Mouse (Mus musculus) liver, embryonic 11.5 days (tissue): ENCODE data around the gene Camsap1. TPM values are rescaled to one million over a fixed set of nuclear protein-coding genes. Genes with fewer than 3 reads are reported as not detected.

Experiments
- ATAC-seq: fragments of 200-750 bp; cut with Nextera tagmentation; replicated peaks from 2 replicates; pipeline ENCODE4 v1.8.0; 2017; ENCODE audit warnings: moderate number of reproducible peaks, mild to moderate bottlenecking, moderate TSS enrichment, moderate library complexity; ENCODE audit not compliant: low FRiP score
- DNase-seq: peaks from one replicate; pipeline ENCODE4 v3.0.0-alpha.2; 2017; ENCODE audit warnings: low spot score
- H3K27ac ChIP-seq: fragments of 300-500 bp; sonication (generic); 2 replicates; pipeline ENCODE4 v1.5.1; 2014; ENCODE audit warnings: mild to moderate bottlenecking, low read depth, low read length, control low read depth
- H3K27me3 ChIP-seq: fragments of 300-500 bp; sonication (generic); replicated peaks from 2 replicates; pipeline ENCODE4 v1.6.1; 2014; ENCODE audit warnings: low read length, mixed read lengths; ENCODE audit not compliant: control insufficient read depth, insufficient read depth
- H3K36me3 ChIP-seq: fragments of 300-500 bp; sonication (generic); 2 replicates; pipeline ENCODE4 v1.6.1; 2014; ENCODE audit warnings: mild to moderate bottlenecking, low read length, moderate library complexity, mixed read lengths; ENCODE audit not compliant: control insufficient read depth, insufficient read depth
- H3K4me1 ChIP-seq: fragments of 300-500 bp; sonication (generic); replicated peaks from 2 replicates; pipeline ENCODE4 v1.6.1; 2014; ENCODE audit warnings: low read length, mixed read lengths; ENCODE audit not compliant: control insufficient read depth, insufficient read depth
- H3K4me2 ChIP-seq: fragments of 300-500 bp; sonication (generic); 2 replicates; pipeline ENCODE4 v1.6.1; 2014; ENCODE audit warnings: mild to moderate bottlenecking, control low read depth, moderate library complexity
- H3K4me3 ChIP-seq: fragments of 300-500 bp; sonication (generic); 2 replicates; pipeline ENCODE4 v1.5.1; 2014; ENCODE audit warnings: low read depth, low read length, control low read depth
- H3K9ac ChIP-seq: fragments of 300-500 bp; sonication (generic); 2 replicates; pipeline ENCODE4 v1.6.1; 2014; ENCODE audit warnings: low read depth, low read length, control low read depth
- H3K9me3 ChIP-seq: fragments of 300-500 bp; sonication (generic); 2 replicates; pipeline ENCODE4 v1.6.1; 2016; ENCODE audit warnings: low read length, inconsistent platforms, mixed read lengths; ENCODE audit not compliant: control insufficient read depth
- WGBS: fragments of 180-500 bp; shearing (Covaris S2); extraction: QIAGEN DNeasy Blood & Tissue Kit; methylation state at CpG from one replicate; pipeline ENCODE4 v1.1.7; 2014; 5-methylcytosine and 5-hydroxymethylcytosine counted together
- polyA plus RNA-seq: library from polyadenylated mRNA; unstranded; fragments of >200 nt; fragmentation: Nextera tagmentation; extraction: Ambion mirVana; gene quantifications from 2 replicates; pipeline ENCODE4 v1.2.1, GENCODE M21; 2014

Gene Camsap1
- 14.2 and 14.5 TPM in 2 replicates for polyA plus RNA-seq

DNA sequence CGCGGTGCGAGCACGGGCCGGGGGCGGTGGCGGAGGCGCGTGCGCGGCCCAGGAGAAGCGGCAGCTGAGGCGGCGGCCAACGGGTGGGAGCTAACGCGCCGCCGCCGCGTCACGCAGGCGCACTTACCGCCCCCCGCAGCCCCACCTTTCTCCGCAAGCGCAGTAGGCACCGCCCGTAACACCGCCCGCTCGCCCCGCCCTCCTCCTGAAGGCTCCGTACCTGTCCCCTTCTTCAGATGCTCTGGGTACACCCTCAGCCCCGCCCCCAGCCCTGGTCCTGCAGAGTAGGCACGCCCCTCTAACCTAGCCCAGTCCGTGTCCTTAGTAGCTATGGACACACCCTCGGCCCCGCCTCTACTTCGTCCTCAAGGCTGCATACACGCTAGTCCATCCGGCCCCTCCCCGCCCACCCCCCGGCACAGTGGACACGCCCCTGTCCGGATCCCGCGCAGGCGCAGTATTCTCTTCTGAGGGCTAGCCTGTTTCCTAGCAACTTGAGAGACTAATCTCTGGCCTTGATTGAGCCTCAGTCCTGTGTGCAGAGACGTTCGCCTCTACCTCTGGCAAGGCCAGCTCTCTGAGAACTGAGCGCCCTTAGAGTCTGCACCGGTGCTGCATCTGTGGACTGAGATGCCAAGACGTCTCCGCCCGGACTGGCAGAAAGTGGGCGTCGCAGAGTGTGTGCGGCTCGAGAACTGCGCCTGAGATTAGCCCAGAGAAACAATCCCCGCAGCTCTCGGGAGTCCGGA lies at the start of gene Camsap1:
Camsap1 (minus strand) TSS at position 124 of the 749 bp plus-strand sequence.
- H3K4me1 ChIP-seq = peaks cover 39% of the 10 kb centered on the region
- WGBS = under 1% methylated on average over 61 of the region's 64 CpGs
- H3K9ac ChIP-seq = peak within 1 kb of the TSS; percentile 92
- no peaks in the 10 kb centered on the region for H3K9me3 ChIP-seq
- no peaks in the 10 kb centered on the region for H3K27me3 ChIP-seq
- DNase-seq (peak; percentile 100), ATAC-seq (peak; percentile 99)
- peak within 1 kb of the TSS; percentile 95 for H3K4me3 ChIP-seq
- peaks cover 4% of the 10 kb centered on the region for H3K36me3 ChIP-seq
- H3K4me2 ChIP-seq = peak within 1 kb of the TSS; percentile 97
- H3K27ac ChIP-seq = peak within 1 kb of the TSS; percentile 83

DNA sequence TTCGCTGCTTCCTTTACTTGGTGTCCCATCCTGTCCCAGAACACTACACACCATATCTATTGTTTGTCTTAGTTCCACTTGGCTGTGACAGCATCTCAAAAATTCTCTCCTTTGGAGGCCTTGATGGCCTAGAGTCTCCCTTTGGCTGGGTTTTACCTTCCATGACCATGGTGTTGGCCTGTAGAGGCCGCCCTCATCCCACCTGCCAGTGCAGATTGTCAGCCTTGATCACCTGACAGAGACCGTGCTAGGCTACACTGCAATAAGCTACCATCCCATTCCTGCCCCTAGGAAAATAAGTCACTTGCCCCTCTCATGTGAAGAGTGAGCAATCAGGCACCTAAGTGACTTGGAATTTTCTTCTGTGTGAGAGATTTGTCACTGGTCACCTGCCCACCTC lies 47.2 kb upstream of the Camsap1 start:
- Histone ChIP-seq H3K27me3 (no peaks in the 10 kb centered on the region), H3K9ac (no peak overlapping the region), H3K27ac (no peak overlapping the region), H3K4me1 (no peaks in the 10 kb centered on the region; the same call in 1 of the 2 replicates), H3K9me3 (no peaks in the 10 kb centered on the region), H3K4me3 (no peak overlapping the region), H3K4me2 (no peak overlapping the region), H3K36me3 (no peaks in the 10 kb centered on the region)
- peak; percentile 68; the same call in 1 of the 2 replicates for ATAC-seq
- WGBS = 47% methylated on average over 3 of the region's 3 CpGs
- DNase-seq = no peak

DNA sequence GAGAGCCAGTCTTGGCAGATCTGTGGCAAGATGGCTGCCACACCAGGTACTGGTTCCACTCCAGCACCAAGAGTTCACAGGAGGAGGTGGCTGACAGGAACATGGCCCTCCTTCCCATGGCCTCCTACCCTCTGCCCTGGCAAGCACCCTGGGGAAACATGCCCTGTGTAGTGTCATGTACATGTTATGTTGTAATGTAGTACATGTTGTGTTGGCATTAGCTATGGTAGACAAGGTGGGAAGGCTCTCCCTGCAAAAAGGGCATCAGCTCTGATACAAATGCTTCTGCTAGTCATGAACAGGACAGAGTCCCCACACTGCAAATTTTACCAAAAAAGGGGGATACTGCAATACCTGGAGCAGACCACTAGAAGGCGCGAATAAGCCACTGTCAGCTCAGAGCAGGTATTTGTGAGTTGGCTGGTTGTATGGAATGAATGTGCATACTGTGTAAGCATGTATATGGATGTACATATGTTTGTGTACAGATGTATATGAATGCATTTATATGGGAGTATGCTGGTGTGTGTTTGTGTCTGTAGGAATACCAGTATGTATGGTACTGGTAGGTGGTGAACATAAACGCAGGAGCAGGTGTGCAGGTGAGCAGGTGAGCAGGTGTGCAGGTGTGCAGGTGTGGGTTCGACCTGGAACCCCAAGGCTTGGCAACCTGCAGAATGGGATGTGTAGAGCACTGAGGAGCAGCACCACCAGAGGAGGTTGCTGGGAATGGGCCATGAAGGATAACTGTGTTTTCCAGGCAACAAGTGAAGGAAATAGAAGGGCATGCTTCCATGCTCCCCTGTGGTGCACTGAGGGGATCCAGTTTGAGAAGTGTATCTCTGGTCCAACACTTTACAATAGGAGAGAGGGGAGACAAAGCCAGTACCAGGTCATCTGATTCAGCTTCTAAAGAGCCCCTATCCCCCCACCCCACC lies 41.3 kb upstream of the Camsap1 start:
- Histone ChIP-seq H3K27me3 (no peaks in the 10 kb centered on the region), H3K4me2 (no peak overlapping the region), H3K9me3 (no peaks in the 10 kb centered on the region), H3K4me1 (peaks cover 6% of the 10 kb centered on the region), H3K27ac (no peak overlapping the region), H3K9ac (0 out of 2 replicates have a peak overlapping the region, but pooled peaks have one; percentile 10), H3K36me3 (peaks cover 2% of the 10 kb centered on the region; the same call in 1 of the 2 replicates), H3K4me3 (no peak overlapping the region)
- WGBS = 31% methylated on average over 4 of the region's 4 CpGs
- no peak for DNase-seq
- no peak for ATAC-seq

DNA sequence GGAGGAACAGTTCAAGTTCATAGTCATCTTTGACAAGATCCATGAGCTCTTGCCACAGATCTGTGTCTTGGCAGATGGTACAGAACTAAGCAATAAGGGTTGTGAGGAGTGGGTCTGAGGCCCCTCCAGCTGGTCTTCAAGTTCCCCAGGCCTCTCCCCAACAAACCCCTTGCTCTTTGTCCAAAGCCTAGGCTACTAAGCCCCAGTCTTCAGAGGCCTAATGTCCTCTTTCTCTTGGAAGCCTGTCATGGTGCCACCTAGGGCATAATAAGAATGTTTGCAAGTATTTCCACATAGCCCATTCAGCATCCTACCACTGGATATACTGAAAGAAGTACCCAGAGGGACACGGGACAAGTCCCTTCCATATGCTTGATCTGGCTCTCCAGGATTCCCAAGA lies 39.5 kb upstream of the Camsap1 start:
- H3K4me1 ChIP-seq = peaks cover 19% of the 10 kb centered on the region
- ATAC-seq (no peak), DNase-seq (no peak)
- no peak overlapping the region for H3K9ac ChIP-seq
- H3K27me3 ChIP-seq = no peaks in the 10 kb centered on the region
- H3K9me3 ChIP-seq = no peaks in the 10 kb centered on the region
- H3K27ac ChIP-seq = no peak overlapping the region
- no peak overlapping the region for H3K4me2 ChIP-seq
- H3K4me3 ChIP-seq = no peak overlapping the region
- 78% methylated on average over 1 of the region's 1 CpGs for WGBS
- peaks cover 4% of the 10 kb centered on the region; the same call in 1 of the 2 replicates for H3K36me3 ChIP-seq

DNA sequence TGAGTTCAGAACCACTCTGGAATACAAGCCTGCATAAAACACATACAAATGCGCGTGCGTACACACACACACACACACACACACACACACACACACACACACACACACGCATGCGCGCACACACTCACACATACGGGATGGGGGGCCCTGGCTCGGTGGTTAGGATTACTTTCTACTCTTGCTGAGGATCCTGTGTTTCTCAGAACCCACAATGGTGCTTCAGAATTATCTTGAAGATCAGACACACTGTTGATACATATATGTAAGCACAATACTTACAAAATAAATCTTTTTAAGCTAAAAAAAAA lies 39.1 kb upstream of the Camsap1 start:
- no peak for DNase-seq
- no peak for ATAC-seq
- H3K9ac ChIP-seq = peak overlapping the region; percentile 84; the same call in 1 of the 2 replicates
- peak overlapping the region; percentile 90 for H3K4me3 ChIP-seq
- peak overlapping the region; percentile 92; the same call in 1 of the 2 replicates for H3K27ac ChIP-seq
- no peaks in the 10 kb centered on the region for H3K9me3 ChIP-seq
- peak overlapping the region; percentile 75 for H3K4me2 ChIP-seq
- H3K27me3 ChIP-seq = no peaks in the 10 kb centered on the region
- H3K36me3 ChIP-seq = peaks cover 4% of the 10 kb centered on the region; the same call in 1 of the 2 replicates
- H3K4me1 ChIP-seq = peaks cover 23% of the 10 kb centered on the region
- 80% methylated on average over 8 of the region's 8 CpGs for WGBS

DNA sequence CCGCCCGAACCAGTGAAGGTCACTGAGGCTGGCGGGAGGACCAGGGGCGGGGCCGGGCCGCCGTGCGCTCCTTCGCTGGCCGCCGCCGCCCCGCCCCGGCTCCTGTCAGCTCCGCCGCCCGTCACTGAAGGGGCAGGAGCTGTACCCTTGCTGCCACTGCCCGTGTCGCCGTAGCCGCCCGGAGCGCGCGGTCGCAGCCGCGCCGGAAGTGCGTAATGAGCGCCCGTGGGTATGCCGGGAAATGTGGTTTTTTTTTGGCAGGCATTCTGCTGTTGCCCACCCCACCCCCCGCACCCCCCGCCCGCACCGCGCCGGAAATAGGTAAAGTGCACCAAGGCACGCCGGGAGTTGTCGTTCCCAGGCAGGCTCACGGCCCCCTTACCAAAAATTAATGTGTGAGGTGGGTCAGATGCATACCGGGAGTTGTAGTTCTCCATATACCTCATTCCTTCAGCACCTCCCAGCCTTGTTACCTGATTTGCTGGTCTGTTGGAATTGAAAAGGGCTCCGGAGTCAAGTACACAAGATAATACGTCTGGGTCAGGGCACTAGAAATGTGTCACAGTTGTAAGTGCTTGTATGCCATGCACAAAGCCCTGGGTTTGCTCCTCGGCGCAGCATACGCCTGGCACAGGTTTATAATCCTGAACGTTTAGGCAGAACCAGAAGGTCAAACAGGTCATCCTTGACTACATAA lies 38.6 kb upstream of the Camsap1 start, which contains the start of gene Ubac1:
Ubac1 (minus strand) TSS at position 187 of the 697 bp plus-strand sequence.
- peaks cover 28% of the 10 kb centered on the region for H3K4me1 ChIP-seq
- 7% methylated on average over 50 of the region's 50 CpGs for WGBS

DNA sequence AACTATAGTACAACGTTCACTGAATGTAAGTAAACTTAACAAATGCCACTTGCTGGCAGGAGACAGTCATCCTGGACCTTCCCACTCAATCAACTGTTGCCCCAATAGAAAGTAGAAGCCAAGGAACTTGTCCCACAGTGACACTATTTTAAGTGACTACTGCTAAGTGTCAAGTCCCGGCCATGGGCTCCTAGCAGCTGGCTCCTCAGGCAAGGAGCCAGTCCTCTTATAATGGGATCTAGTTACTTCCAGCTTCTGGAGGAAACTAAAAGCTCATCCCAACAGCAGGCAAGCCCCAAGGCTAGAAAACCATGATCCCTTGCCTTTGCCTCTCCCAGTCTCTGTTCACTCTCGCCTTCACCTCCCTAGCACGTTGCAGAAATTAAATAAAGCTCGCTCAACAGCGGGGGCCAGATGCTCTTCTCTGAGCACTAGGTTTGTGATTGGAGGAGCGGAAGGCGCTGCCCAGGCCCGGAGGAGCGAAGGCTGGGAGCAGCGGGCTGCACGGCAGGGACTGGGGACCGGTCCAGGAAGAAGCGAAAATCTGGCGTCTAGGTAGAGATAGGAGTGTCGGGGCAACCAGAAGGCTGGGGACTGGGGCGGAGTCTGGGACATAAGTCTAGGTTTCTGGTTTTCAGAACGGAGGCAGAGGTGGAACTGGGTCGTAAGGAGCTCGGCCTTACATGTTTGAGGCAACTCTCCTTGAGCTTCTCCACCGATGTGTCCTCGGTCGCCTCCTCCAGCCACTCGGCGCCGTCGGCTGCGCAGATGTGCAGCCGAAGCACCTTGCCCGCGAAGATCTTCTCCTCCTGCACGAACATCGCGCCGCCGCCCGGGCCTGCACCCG lies 37.9 kb upstream of the Camsap1 start:
- Histone ChIP-seq H3K4me1 (peaks cover 33% of the 10 kb centered on the region), H3K9ac (peak overlapping the region; percentile 84), H3K36me3 (peaks cover 5% of the 10 kb centered on the region; the same call in 1 of the 2 replicates), H3K27me3 (no peaks in the 10 kb centered on the region), H3K4me3 (peak overlapping the region; percentile 90), H3K27ac (peak overlapping the region; percentile 92), H3K4me2 (peak overlapping the region; percentile 75), H3K9me3 (no peaks in the 10 kb centered on the region)
- ATAC-seq (peak; percentile 50), DNase-seq (no peak)
- WGBS = 3% methylated on average over 38 of the region's 38 CpGs

More for the DNA sequence above, 38.6 kb upstream of the Camsap1 start, which contains the start of gene Ubac1:
- Histone ChIP-seq H3K9me3 (no peaks in the 10 kb centered on the region), H3K4me3 (peak within 1 kb of the TSS; percentile 90), H3K27ac (peak within 1 kb of the TSS; percentile 92), H3K36me3 (peaks cover 4% of the 10 kb centered on the region; the same call in 1 of the 2 replicates), H3K27me3 (no peaks in the 10 kb centered on the region), H3K4me2 (peak within 1 kb of the TSS; percentile 75), H3K9ac (peak within 1 kb of the TSS; percentile 84)
- ATAC-seq = peak; percentile 90
- peak; percentile 90 for DNase-seq
